Mouse (Mus musculus) lung, postnatal 0 days (tissue): ENCODE data around the gene Btbd8.

Experiments used
- CTCF ChIP-seq: IDR thresholded peaks from 2 replicates; pipeline ENCODE4 v1.5.1; 2016; ENCODE audit warnings: antibody characterized with exemption, mild to moderate bottlenecking
- EP300 ChIP-seq: IDR thresholded peaks from 2 replicates; pipeline ENCODE4 v1.6.1; 2016; ENCODE audit warnings: antibody characterized with exemption, mild to moderate bottlenecking, control low read depth

DNA sequence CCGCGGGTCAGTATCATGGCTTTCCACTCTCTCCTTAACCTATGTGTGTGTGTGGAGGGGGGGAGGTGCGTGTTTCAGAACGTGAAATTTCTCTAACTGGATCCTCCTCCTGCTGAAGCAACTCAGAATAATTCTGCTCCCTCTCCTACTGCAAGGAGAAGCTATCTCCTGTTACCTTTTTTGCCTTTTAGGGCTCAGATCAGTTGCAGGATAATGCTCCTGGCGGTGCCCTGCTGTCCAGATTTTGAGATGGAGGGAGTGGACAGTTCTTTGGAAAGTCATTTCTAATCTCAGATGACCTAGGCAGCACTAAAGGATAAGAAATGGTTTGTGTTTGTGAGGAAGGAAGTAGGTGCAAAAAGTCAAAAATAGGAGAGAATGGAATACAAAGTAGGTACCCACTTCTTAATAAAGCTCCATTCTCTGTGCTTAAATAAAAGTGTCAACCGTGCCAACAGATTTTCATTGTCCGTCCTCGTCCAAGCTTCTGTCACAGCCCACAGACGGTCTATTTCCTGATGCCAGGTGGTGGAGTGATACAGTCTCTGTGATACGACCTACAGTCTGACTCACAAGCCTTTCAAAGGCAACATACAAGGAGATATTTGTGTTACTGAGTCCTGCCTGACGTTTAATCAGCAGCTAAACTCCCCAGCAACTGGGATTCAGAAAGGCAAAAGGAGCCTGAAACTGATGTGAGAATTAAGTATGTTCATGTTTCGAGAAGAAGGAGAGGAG, 33.7 kb upstream of the Btbd8 start:
- TF ChIP-seq CTCF (no peak), EP300 (no peak)
